ENCODE assay signal across 40 mouse cellular contexts in genomic region chr11:97094600-97094999, GRCm38 (mm10). TPM values are rescaled to one million over a fixed set of nuclear protein-coding genes. Genes with fewer than 3 reads are reported as not detected.
"Had no signal": no experiment of that assay in that cellular context is flagged by ENCODE, and none has a peak within 500 bp of the region (broad histone marks: within the 10 kb centered on the region; RNA-seq: fewer than 3 reads in every experiment).

No protein-coding gene starts in this region.

- H3K4me1 ChIP-seq: hindbrain, embryonic 12.5 days; hindbrain, embryonic 13.5 days; hindbrain, embryonic 15.5 days had no signal

- H3K9me3 ChIP-seq: heart, embryonic 12.5 days; heart, embryonic 13.5 days; heart, embryonic 15.5 days; hindbrain, embryonic 12.5 days; hindbrain, embryonic 13.5 days; hindbrain, embryonic 15.5 days; intestine, embryonic 15.5 days; kidney, embryonic 15.5 days had no signal

- H3K27ac ChIP-seq: heart, embryonic 13.5 days; heart, embryonic 15.5 days; hindbrain, embryonic 10.5 days; hindbrain, embryonic 12.5 days; hindbrain, embryonic 13.5 days; hindbrain, embryonic 14.5 days; hindbrain, embryonic 15.5 days; hindbrain, postnatal 0 days; intestine, embryonic 15.5 days; kidney, embryonic 15.5 days; kidney, postnatal 0 days; layer of hippocampus, adult 2 months; left cerebral cortex, adult 2 months had no signal

- H3K36me3 ChIP-seq: heart, embryonic 12.5 days; heart, embryonic 13.5 days; heart, embryonic 15.5 days; hindbrain, embryonic 10.5 days; hindbrain, embryonic 12.5 days; hindbrain, embryonic 13.5 days; hindbrain, embryonic 15.5 days; intestine, embryonic 15.5 days; kidney, embryonic 15.5 days had no signal

- ATAC-seq: hindbrain, embryonic 16.5 days; hindbrain, postnatal 0 days; inflammation-experienced regulatory T-cells, adult 6 months; intestine, embryonic 15.5 days; intestine, embryonic 16.5 days; intestine, postnatal 0 days had no signal

- DNase-seq: heart, postnatal 10 days; heart, postnatal 14 days; heart, postnatal 36 days; heart, postnatal 4 days; kidney, adult 11 months; kidney, adult 18-20 months; kidney, adult 2 months; kidney, adult 8-10 months; kidney, adult 9 months; kidney, postnatal 10 days; kidney, postnatal 14 days; kidney, postnatal 25 days; kidney, postnatal 36 days; kidney, postnatal 4 days; layer of hippocampus, adult 9-11 months; layer of hippocampus, postnatal 36 days had no signal

- H3K4me3 ChIP-seq: heart, embryonic 12.5 days; heart, embryonic 13.5 days; heart, embryonic 15.5 days; hindbrain, embryonic 10.5 days; hindbrain, embryonic 12.5 days; hindbrain, embryonic 13.5 days; hindbrain, embryonic 15.5 days; intestine, embryonic 15.5 days; kidney, embryonic 15.5 days; layer of hippocampus, adult 2 months; left cerebral cortex, adult 2 months had no signal

- H3K4me2 ChIP-seq: heart, embryonic 11.5 days; heart, embryonic 12.5 days; heart, embryonic 13.5 days; heart, embryonic 15.5 days; hindbrain, embryonic 12.5 days; hindbrain, embryonic 13.5 days; hindbrain, embryonic 14.5 days; hindbrain, embryonic 15.5 days; intestine, embryonic 15.5 days; kidney, embryonic 15.5 days had no signal

- H3K9ac ChIP-seq: heart, embryonic 12.5 days; heart, embryonic 13.5 days; heart, embryonic 15.5 days; hindbrain, embryonic 12.5 days; hindbrain, embryonic 13.5 days; hindbrain, embryonic 14.5 days; hindbrain, embryonic 15.5 days; intestine, embryonic 15.5 days; kidney, embryonic 15.5 days had no signal

RNA-seq across cellular contexts. Expression of gene Tbx21, which starts 20.5 kb away (rescaled TPM):
- total RNA-seq: heart, postnatal 10 days; heart, postnatal 25 days; heart, postnatal 36 days; heart, postnatal 4 days had no signal
- polyA plus RNA-seq: heart, embryonic 11.5 days; heart, embryonic 12.5 days; heart, embryonic 13.5 days; heart, postnatal 0 days; hindbrain, embryonic 14.5 days; intestine, embryonic 14.5 days; kidney, embryonic 14.5 days; kidney, postnatal 0 days had no signal

RNA-seq across cellular contexts. Expression of gene Lrrc46, which starts 53.4 kb away (rescaled TPM):
- total RNA-seq: heart, postnatal 36 days; hematopoietic stem cell, adult 5-6 weeks had no signal
- polyA plus RNA-seq: inflammation-experienced regulatory T-cells, adult 6 months had no signal
